Mouse (Mus musculus) hindbrain, embryonic 16.5 days (tissue): Measurements from ENCODE around the gene Hydin. TPM values are rescaled to one million over a fixed set of nuclear protein-coding genes. Genes with fewer than 3 reads are reported as not detected.

Experiments used
- ATAC-seq: fragments of 200-750 bp; cut with Nextera tagmentation; 2 replicates; pipeline ENCODE4 v1.8.0; 2017; ENCODE audit warnings: moderate TSS enrichment, moderate library complexity
- H3K27ac ChIP-seq: fragments of 300-500 bp; sonication (generic); 2 replicates; pipeline ENCODE4 v1.5.1; 2014; ENCODE audit warnings: low read depth, mild to moderate bottlenecking, control low read depth, low read length, moderate library complexity
- H3K27me3 ChIP-seq: fragments of 300-500 bp; sonication (generic); replicated peaks from 2 replicates; pipeline ENCODE4 v1.6.1; 2014; ENCODE audit warnings: low read length; ENCODE audit not compliant: control insufficient read depth, insufficient read depth
- H3K36me3 ChIP-seq: fragments of 300-500 bp; sonication (generic); 2 replicates; pipeline ENCODE4 v1.6.1; 2014; ENCODE audit warnings: mild to moderate bottlenecking, low read length, moderate library complexity, mixed read lengths; ENCODE audit not compliant: control insufficient read depth, insufficient read depth
- H3K4me1 ChIP-seq: fragments of 300-500 bp; sonication (generic); 2 replicates; pipeline ENCODE4 v1.6.1; 2014; ENCODE audit warnings: low read depth, low read length; ENCODE audit not compliant: control insufficient read depth, insufficient read depth
- H3K4me2 ChIP-seq: fragments of 300-500 bp; sonication (generic); 2 replicates; pipeline ENCODE4 v1.6.1; 2014; ENCODE audit warnings: mild to moderate bottlenecking, low read length, control low read depth, moderate library complexity
- H3K4me3 ChIP-seq: fragments of 300-500 bp; sonication (generic); 2 replicates; pipeline ENCODE4 v1.5.1; 2014; ENCODE audit warnings: mild to moderate bottlenecking, low read length, control low read depth, moderate library complexity
- H3K9ac ChIP-seq: fragments of 300-500 bp; sonication (generic); 2 replicates; pipeline ENCODE4 v1.6.1; 2014; ENCODE audit warnings: low read depth, mild to moderate bottlenecking, control low read depth, low read length, moderate library complexity
- H3K9me3 ChIP-seq: fragments of 300-500 bp; sonication (generic); 2 replicates; pipeline ENCODE4 v1.6.1; 2014; ENCODE audit warnings: mild to moderate bottlenecking, low read length, moderate library complexity; ENCODE audit not compliant: control insufficient read depth
- WGBS: fragments of 180-500 bp; shearing (Covaris S2); extraction: QIAGEN DNeasy Blood & Tissue Kit; methylation state at CpG from one replicate; pipeline ENCODE4 v1.1.7; 2014; 5-methylcytosine and 5-hydroxymethylcytosine counted together
- polyA plus RNA-seq: library from polyadenylated mRNA; unstranded; fragments of >200 nt; fragmentation: Nextera tagmentation; extraction: Ambion mirVana; gene quantifications from 2 replicates; pipeline ENCODE4 v1.2.1, GENCODE M21; 2015

Gene Hydin
- 0.41 and 0.60 TPM in 2 replicates for polyA plus RNA-seq

DNA sequence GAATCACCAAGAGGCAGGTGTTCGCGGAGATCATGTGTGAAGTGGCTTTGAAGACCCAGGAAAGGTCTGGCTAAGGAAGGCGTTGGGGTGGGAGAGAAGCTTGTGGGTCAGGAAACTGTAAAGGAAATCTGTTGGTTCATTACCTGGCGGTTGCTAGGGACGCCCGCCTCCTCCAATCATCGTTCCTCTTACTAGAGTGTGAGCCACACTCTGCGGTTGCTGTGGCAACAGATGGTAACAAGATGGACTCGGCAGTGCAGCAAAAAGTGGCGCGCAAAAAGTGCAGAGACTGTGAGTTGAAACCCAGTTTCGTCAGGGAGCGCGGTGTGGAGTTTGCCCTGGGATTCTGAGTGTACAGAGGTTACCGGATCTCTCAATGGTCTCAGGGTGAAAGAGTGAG, at the start of gene Hydin:
Gene Hydin (plus strand): TSS at position 237 of the 400 bp plus-strand sequence.
- Histone ChIP-seq H3K9ac (peak within 1 kb of the TSS; percentile 39; the same call in 1 of the 2 replicates), H3K36me3 (no peaks in the 10 kb centered on the region), H3K27ac (no peak within 1 kb of the TSS), H3K9me3 (no peaks in the 10 kb centered on the region), H3K4me1 (peaks cover 8% of the 10 kb centered on the region; the same call in 1 of the 2 replicates), H3K27me3 (no peaks in the 10 kb centered on the region), H3K4me2 (peak within 1 kb of the TSS; percentile 76), H3K4me3 (peak within 1 kb of the TSS; percentile 37)
- WGBS = under 1% methylated on average over 15 of the region's 15 CpGs
- peak; percentile 97 for ATAC-seq

DNA sequence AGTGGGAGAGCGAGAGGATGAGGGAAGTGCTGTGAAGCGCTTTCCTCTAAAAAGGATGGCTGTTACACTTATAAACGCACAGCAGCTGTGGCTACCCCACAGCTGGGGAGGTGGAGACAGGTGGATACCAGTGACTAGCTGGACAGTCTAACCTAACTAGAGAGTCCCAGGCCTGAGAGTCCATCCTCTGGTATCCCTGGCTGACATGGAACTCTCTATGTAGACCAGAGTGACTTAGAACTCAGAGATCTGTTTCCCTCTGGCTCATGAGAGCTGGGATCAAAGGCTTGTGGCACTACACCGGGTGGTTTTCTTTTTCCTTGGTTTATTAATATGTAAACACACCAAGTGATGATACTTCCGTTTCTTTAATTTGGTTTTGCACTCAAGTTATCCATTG, 49.6 kb upstream of the Hydin start:
- 34% methylated on average over 5 of the region's 5 CpGs for WGBS
- no peaks in the 10 kb centered on the region for H3K27me3 ChIP-seq
- peaks cover 11% of the 10 kb centered on the region for H3K36me3 ChIP-seq
- peak overlapping the region; percentile 54 for H3K4me3 ChIP-seq
- H3K9ac ChIP-seq = peak overlapping the region; percentile 28
- peak overlapping the region; percentile 51 for H3K4me2 ChIP-seq
- H3K9me3 ChIP-seq = no peaks in the 10 kb centered on the region
- H3K27ac ChIP-seq = peak overlapping the region; percentile 74
- peaks cover 12% of the 10 kb centered on the region for H3K4me1 ChIP-seq
- ATAC-seq = peak; percentile 56

DNA sequence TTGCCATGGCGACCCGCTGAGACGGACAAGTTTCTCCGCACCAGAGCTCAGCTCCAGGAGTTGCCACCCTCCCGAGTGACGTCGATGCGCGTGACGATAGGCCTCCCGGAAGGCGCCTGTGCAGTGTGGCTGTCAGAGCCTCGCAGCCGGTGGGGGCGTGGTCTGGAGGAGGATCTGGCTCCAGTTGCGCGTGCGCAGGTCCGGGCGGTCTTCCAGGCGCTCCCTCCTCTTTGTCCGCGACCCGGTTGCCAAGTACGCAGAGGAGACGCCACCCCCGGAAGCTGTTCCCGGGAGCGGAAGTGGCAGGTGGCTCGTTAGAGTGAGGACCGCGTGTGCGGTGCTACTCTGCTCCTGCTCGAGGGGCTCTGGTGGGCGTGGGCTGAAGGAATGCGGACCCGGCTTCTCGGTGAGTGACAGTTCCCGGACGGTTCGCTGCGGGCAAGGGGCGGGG, 49.1 kb upstream of the Hydin start:
- 0% methylated on average over 41 of the region's 43 CpGs for WGBS
- H3K4me2 ChIP-seq = peak overlapping the region; percentile 70
- no peaks in the 10 kb centered on the region for H3K9me3 ChIP-seq
- H3K27ac ChIP-seq = peak overlapping the region; percentile 74
- peak; percentile 100 for ATAC-seq
- H3K4me3 ChIP-seq = peak overlapping the region; percentile 54
- peak overlapping the region; percentile 63 for H3K9ac ChIP-seq
- no peaks in the 10 kb centered on the region for H3K27me3 ChIP-seq
- peaks cover 12% of the 10 kb centered on the region for H3K4me1 ChIP-seq
- H3K36me3 ChIP-seq = peaks cover 16% of the 10 kb centered on the region

DNA sequence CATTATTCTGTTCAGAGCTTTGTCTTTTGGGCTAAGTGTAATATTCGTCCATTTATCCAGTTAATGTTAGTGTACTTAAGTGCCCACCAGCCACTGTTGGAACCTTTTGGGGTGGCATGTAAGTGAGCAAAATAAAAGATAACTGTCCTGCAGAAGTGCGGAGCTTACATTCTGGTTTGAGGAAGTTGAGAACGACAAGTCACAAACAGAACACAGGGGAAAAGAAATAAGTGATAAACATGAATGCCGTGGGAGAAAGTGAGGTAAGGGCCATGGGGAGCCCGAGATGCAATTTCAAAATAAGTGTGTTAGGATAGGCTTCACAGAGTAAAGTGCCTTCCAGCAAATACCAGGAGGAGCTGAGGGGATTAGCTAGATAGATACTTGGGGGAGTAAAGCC, 48.3 kb upstream of the Hydin start:
- Histone ChIP-seq H3K9me3 (no peaks in the 10 kb centered on the region), H3K4me2 (peak overlapping the region; percentile 70), H3K27ac (no peak overlapping the region), H3K9ac (no peak overlapping the region), H3K36me3 (peaks cover 23% of the 10 kb centered on the region), H3K27me3 (no peaks in the 10 kb centered on the region), H3K4me1 (peaks cover 12% of the 10 kb centered on the region), H3K4me3 (peak overlapping the region; percentile 54)
- no peak for ATAC-seq
- WGBS = 70% methylated on average over 5 of the region's 5 CpGs

DNA sequence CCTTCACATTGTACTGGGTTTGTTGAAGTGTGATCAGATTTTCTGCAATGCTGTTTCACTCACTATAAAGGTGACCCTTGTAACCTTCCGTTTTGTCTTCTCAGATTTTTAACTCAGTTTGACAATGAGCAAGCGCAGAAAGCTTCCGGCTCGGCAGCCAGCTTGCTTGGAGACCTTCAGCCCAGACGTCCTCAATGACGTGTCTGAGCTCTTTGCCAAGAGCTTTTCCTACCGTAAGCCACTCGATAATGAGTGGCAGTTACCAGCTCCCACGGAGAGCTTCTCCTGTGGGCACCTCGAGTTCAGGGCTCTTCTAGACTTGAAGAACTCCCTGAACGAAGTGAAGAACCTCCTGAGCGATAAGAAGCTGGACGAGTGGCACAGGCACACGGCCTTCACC, 45.8 kb upstream of the Hydin start:
- no peak overlapping the region for H3K9ac ChIP-seq
- no peak overlapping the region for H3K27ac ChIP-seq
- no peak for ATAC-seq
- H3K4me2 ChIP-seq = no peak overlapping the region
- H3K36me3 ChIP-seq = peaks cover 28% of the 10 kb centered on the region
- no peaks in the 10 kb centered on the region for H3K9me3 ChIP-seq
- peaks cover 12% of the 10 kb centered on the region for H3K4me1 ChIP-seq
- no peaks in the 10 kb centered on the region for H3K27me3 ChIP-seq
- WGBS = 95% methylated on average over 14 of the region's 14 CpGs
- H3K4me3 ChIP-seq = no peak overlapping the region

DNA sequence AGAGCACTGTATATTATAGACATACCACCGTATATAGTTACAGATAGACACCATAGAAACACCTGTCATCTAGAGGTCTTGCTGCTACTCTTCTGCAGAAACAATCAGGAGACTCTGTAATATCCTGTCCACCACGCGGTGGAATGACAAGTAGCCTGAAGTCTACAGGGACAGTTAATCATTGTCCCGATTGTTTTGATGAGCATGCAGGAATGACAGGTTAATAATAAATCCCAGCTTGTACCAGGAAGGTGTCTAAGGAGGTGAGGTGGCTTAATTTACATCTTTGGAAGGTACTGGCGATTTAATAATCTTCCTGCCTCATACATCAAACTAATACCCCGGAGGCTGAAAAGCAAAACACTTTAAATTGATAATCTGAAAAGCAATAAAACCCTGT, 36.0 kb upstream of the Hydin start:
- no peaks in the 10 kb centered on the region for H3K27me3 ChIP-seq
- ATAC-seq = no peak
- no peak overlapping the region for H3K4me2 ChIP-seq
- no peaks in the 10 kb centered on the region for H3K9me3 ChIP-seq
- H3K36me3 ChIP-seq = no peaks in the 10 kb centered on the region
- H3K27ac ChIP-seq = no peak overlapping the region
- H3K4me1 ChIP-seq = no peaks in the 10 kb centered on the region
- 58% methylated on average over 6 of the region's 6 CpGs for WGBS
- H3K9ac ChIP-seq = no peak overlapping the region
- H3K4me3 ChIP-seq = no peak overlapping the region

DNA sequence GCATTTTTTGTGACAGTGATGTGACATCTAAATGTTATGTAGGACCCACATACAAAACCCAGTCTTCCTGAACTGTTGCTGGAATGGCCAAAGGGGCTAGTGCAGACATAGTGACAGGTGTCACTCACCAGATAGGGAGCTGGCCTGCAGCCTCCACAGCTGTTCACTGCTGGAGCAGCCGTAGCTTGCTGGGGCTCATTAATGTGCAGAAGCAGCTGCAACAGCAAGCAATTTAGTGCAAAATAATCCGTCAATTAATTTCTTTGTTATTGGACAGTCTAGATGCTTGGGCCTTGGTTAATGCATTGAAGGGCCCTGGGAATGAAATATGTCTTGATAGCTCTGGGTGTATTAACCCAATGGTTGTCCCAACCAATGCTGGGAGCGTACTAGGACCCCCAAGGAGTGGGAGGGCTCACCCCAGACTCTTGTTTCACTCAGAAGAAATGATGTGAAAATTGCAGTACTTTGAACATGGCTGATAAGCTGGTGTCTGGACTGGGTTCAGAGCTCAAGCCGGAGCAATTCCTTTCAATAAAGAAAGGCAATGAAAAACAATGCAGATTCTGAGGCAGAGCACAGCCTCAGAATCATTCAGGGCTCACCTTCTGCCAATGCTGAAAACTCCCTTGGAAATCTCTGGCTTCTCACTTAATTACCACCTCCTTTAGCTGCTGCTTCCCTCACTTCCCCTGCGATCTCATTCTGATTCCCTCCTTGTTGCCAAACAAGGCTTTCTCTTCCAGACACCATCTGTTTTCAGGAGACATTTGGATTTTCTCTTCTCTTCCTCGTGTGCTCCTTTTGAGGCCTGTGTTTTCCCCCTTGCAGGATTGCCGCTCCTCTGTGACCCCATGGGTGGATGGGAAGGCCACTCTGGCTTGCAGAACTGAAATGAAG, 24.2 kb upstream of the Hydin start:
- Histone ChIP-seq H3K27me3 (no peaks in the 10 kb centered on the region), H3K4me2 (no peak overlapping the region), H3K4me1 (no peaks in the 10 kb centered on the region), H3K4me3 (no peak overlapping the region), H3K9me3 (no peaks in the 10 kb centered on the region), H3K36me3 (no peaks in the 10 kb centered on the region), H3K27ac (peak overlapping the region; percentile 20; the same call in 1 of the 2 replicates), H3K9ac (no peak overlapping the region)
- no peak for ATAC-seq
- WGBS = 39% methylated on average over 7 of the region's 7 CpGs

DNA sequence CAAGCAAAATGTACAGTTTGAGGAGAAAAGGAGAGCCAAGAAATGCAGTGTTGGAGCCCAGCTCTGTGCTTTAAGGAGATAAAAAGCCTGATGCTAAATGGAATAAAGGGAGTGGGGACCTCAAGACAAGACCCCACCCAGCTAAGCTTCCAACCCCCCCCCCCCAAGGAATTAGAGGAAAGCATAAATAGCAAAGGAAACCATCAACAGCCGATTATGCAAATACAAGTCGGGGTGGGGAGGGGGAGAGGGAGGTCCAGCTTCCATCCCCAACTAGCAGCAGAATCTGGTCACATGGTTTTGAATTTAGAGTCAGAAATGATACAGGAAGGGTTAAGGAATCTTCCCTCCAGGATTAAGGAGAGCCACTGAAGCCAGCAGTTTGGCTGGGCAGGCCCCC, 22.2 kb upstream of the Hydin start:
- 60% methylated on average over 2 of the region's 2 CpGs for WGBS

DNA sequence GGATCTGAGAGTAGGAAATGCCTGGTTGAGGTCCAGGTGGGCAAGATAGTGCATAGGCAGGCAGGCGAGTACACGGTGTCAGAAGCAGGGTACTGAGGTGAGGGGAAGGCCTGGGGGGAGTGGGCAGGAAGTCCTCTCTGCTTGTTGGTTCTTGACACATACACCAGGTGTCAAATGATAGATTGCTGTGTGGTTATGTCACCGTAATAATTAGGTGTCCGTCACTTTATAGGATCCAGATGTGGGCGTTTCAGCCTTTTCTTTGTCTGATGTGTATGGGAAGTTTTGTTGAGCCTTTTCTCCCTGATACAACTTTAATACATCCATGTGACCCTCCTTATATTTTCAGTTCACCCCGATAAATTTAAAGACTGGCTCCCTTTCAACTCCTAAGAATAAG, 19.5 kb upstream of the Hydin start:
- no peak overlapping the region for H3K9ac ChIP-seq
- no peak overlapping the region for H3K4me3 ChIP-seq
- no peaks in the 10 kb centered on the region for H3K4me1 ChIP-seq
- no peaks in the 10 kb centered on the region for H3K9me3 ChIP-seq
- WGBS = 87% methylated on average over 6 of the region's 6 CpGs
- no peak for ATAC-seq
- H3K36me3 ChIP-seq = no peaks in the 10 kb centered on the region
- H3K27me3 ChIP-seq = no peaks in the 10 kb centered on the region
- no peak overlapping the region for H3K4me2 ChIP-seq
- H3K27ac ChIP-seq = no peak overlapping the region

More for the DNA sequence above, 22.2 kb upstream of the Hydin start:
- Histone ChIP-seq H3K4me3 (no peak overlapping the region), H3K4me1 (no peaks in the 10 kb centered on the region), H3K36me3 (no peaks in the 10 kb centered on the region), H3K4me2 (no peak overlapping the region), H3K9ac (no peak overlapping the region), H3K27ac (no peak overlapping the region), H3K9me3 (no peaks in the 10 kb centered on the region), H3K27me3 (no peaks in the 10 kb centered on the region)
- ATAC-seq = no peak
